Mouse (Mus musculus): ENCODE measurements around the gene Vrk3. TPM values are rescaled to one million over a fixed set of nuclear protein-coding genes. Genes with fewer than 3 reads are reported as not detected.

The Vrk3 gene
- polyA plus RNA-seq, 1 experiment from 2014 or later: 51.5 TPM

GRCm38 (mm10) chr7:44817441-44817840 lies 69.2 kb downstream of the Vrk3 start:
- TF ChIP-seq CTCF (IDR thresholded peaks at IDR 0.05): no peak
- ATAC-seq: no peak
- no peak for DNase-seq (ENCODE audit: low read depth, low spot score)
- H3K27me3 ChIP-seq: no peaks in the 10 kb centered on the region
- in situ Hi-C loops (cut with MboI; ENCODE audit: low pct_unique_long_range_greater_than_20kb): loop anchor here (5.0 kb wide), 1 partner anchor 70 kb away; the partner anchor contains the start of gene Vrk3
- ChIA-PET POLR2A (interaction anchor here (1.3 kb wide), 1 partner anchor 12 kb away, joined by 5 read pairs; no protein-coding TSS in a partner anchor), CTCF (interaction anchor here (1.2 to 3.9 kb wide), 5 partner anchors 9 to 87 kb away, joined by 3 to 21 read pairs (median 4); no protein-coding TSS in a partner anchor)

- no peak for DNase-seq (ENCODE audit: low read depth, low spot score)
- in situ Hi-C loops (cut with MboI; ENCODE audit: low pct_unique_long_range_greater_than_20kb): loop anchor here (5.0 kb wide), 1 partner anchor 71 kb away; the partner anchor contains the start of gene Vrk3
- CTCF ChIA-PET: interaction anchor here (1.2 to 3.9 kb wide), 5 partner anchors 9 to 88 kb away, joined by 3 to 21 read pairs (median 4); no protein-coding TSS in a partner anchor
Observed at GRCm38 (mm10) chr7:44818164-44818563, 70.0 kb downstream of the Vrk3 start.

GRCm38 (mm10) chr7:44818751-44819235 lies 70.6 kb downstream of the Vrk3 start:
- TF ChIP-seq CTCF (IDR thresholded peaks at IDR 0.05): no peak
- ATAC-seq (no peak), DNase-seq (ENCODE audit: low read depth, low spot score) (no peak)
- in situ Hi-C loops (cut with MboI; ENCODE audit: low pct_unique_long_range_greater_than_20kb): loop anchor here (5.0 kb wide), 1 partner anchor 71 kb away; the partner anchor contains the start of gene Vrk3
- ChIA-PET CTCF (interaction anchor here (1.2 to 3.9 kb wide), 4 partner anchors 8 to 89 kb away, joined by 3 to 21 read pairs (median 4); no protein-coding TSS in a partner anchor), POLR2A (interaction anchor here (1.1 to 1.6 kb wide), 3 partner anchors 16 to 31 kb away, joined by 3 to 6 read pairs (median 3); no protein-coding TSS in a partner anchor)
- H3K27me3 ChIP-seq: no peaks in the 10 kb centered on the region

More at GRCm38 (mm10) chr7:44818164-44818563, 70.0 kb downstream of the Vrk3 start:
- ATAC-seq: no peak
- H3K27me3 ChIP-seq: no peaks in the 10 kb centered on the region
- POLR2A ChIA-PET: interaction anchor here (1.2 kb wide), 1 partner anchor 32 kb away, joined by 3 read pairs; no protein-coding TSS in a partner anchor
- no peak for TF ChIP-seq CTCF (IDR thresholded peaks at IDR 0.05)

GRCm38 (mm10) chr7:44819391-44819790 lies 71.2 kb downstream of the Vrk3 start:
- DNase-seq (ENCODE audit: low read depth, low spot score) (no peak), ATAC-seq (no peak)
- no peak for TF ChIP-seq CTCF (IDR thresholded peaks at IDR 0.05)
- no peaks in the 10 kb centered on the region for H3K27me3 ChIP-seq
- CTCF ChIA-PET: interaction anchor here (1.2 kb wide), 1 partner anchor 74 kb away, joined by 3 read pairs; no protein-coding TSS in a partner anchor
- POLR2A ChIA-PET: interaction anchor here (1.1 to 1.6 kb wide), 2 partner anchors 15 to 29 kb away, joined by 3 to 6 read pairs; no protein-coding TSS in a partner anchor
- in situ Hi-C loops (cut with MboI; ENCODE audit: low pct_unique_long_range_greater_than_20kb): loop anchor here (5.0 kb wide), 1 partner anchor 72 kb away; the partner anchor contains the start of gene Vrk3

GRCm38 (mm10) chr7:44819863-44820262 lies 71.7 kb downstream of the Vrk3 start:
- ChIA-PET POLR2A (interaction anchor here (1.1 to 1.6 kb wide), 2 partner anchors 15 to 29 kb away, joined by 3 to 6 read pairs; no protein-coding TSS in a partner anchor), CTCF (no interaction called here)
- no peaks in the 10 kb centered on the region for H3K27me3 ChIP-seq
- in situ Hi-C loops (cut with MboI; ENCODE audit: low pct_unique_long_range_greater_than_20kb): loop anchor here (5.0 kb wide), 1 partner anchor 73 kb away; the partner anchor contains the start of gene Vrk3
- DNase-seq (ENCODE audit: low read depth, low spot score) (no peak), ATAC-seq (no peak)
- no peak for TF ChIP-seq CTCF (IDR thresholded peaks at IDR 0.05)

- H3K27me3 ChIP-seq: no peaks in the 10 kb centered on the region
- ATAC-seq (no peak), DNase-seq (ENCODE audit: low read depth, low spot score) (no peak)
- TF ChIP-seq CTCF (IDR thresholded peaks at IDR 0.05): no peak
- in situ Hi-C loops (cut with MboI; ENCODE audit: low pct_unique_long_range_greater_than_20kb): no loop called here
- ChIA-PET POLR2A (no interaction called here), CTCF (no interaction called here)
Observed at GRCm38 (mm10) chr7:44820525-44820924, 72.3 kb downstream of the Vrk3 start.

- DNase-seq (ENCODE audit: low read depth, low spot score) (no peak), ATAC-seq (no peak)
- in situ Hi-C loops (cut with MboI; ENCODE audit: low pct_unique_long_range_greater_than_20kb): no loop called here
- TF ChIP-seq CTCF (IDR thresholded peaks at IDR 0.05): no peak
- POLR2A ChIA-PET: interaction anchor here (0.6 kb wide), 1 partner anchor 1075 kb away, joined by 3 read pairs; the partner anchor contains the start of genes Syngr4 and Tmem143
- H3K27me3 ChIP-seq: no peaks in the 10 kb centered on the region
- CTCF ChIA-PET: interaction anchor here (1.5 to 1.8 kb wide), 2 partner anchors 13 to 14 kb away, joined by 3 to 4 read pairs; no protein-coding TSS in a partner anchor
Observed at GRCm38 (mm10) chr7:44821666-44822448, 73.6 kb downstream of the Vrk3 start.

- DNase-seq (ENCODE audit: low read depth, low spot score): no peak
- ChIA-PET CTCF (interaction anchor here (1.5 to 2.0 kb wide), 3 partner anchors 11 to 22 kb away, joined by 3 to 8 read pairs (median 6); no protein-coding TSS in a partner anchor), POLR2A (no interaction called here)
- ATAC-seq: no peak
- TF ChIP-seq CTCF (IDR thresholded peaks at IDR 0.05): no peak
- no peaks in the 10 kb centered on the region for H3K27me3 ChIP-seq
- in situ Hi-C loops (cut with MboI; ENCODE audit: low pct_unique_long_range_greater_than_20kb): no loop called here
Observed at GRCm38 (mm10) chr7:44823409-44823808, 75.2 kb downstream of the Vrk3 start.

GRCm38 (mm10) chr7:44824872-44825271 lies 76.7 kb downstream of the Vrk3 start:
- ATAC-seq: peak; percentile 72
- in situ Hi-C loops (cut with MboI; ENCODE audit: low pct_unique_long_range_greater_than_20kb): no loop called here
- TF ChIP-seq CTCF (IDR thresholded peaks at IDR 0.05): peak; percentile 78
- no peaks in the 10 kb centered on the region for H3K27me3 ChIP-seq
- ChIA-PET CTCF (interaction anchor here (0.6 to 3.6 kb wide), 10 partner anchors 8 to 116 kb away, joined by 3 to 21 read pairs (median 6); partner anchors contain the start of genes Atf5, Il4i1 and Nup62), POLR2A (no interaction called here)
- no peak for DNase-seq (ENCODE audit: low read depth, low spot score)

GRCm38 (mm10) chr7:44826771-44827170 lies 78.6 kb downstream of the Vrk3 start:
- H3K27me3 ChIP-seq: no peaks in the 10 kb centered on the region
- in situ Hi-C loops (cut with MboI; ENCODE audit: low pct_unique_long_range_greater_than_20kb): no loop called here
- TF ChIP-seq CTCF (IDR thresholded peaks at IDR 0.05): no peak
- ChIA-PET POLR2A (interaction anchor here (1.0 to 1.9 kb wide), 3 partner anchors 12 to 104 kb away, joined by 3 to 11 read pairs (median 5); no protein-coding TSS in a partner anchor), CTCF (interaction anchor here (1.1 to 3.6 kb wide), 4 partner anchors 9 to 72 kb away, joined by 3 to 21 read pairs (median 5); partner anchors contain the start of genes Atf5, Il4i1 and Nup62)
- ATAC-seq (no peak), DNase-seq (ENCODE audit: low read depth, low spot score) (no peak)

Other genes with a start within 250 kb of the Vrk3 start
- 0.08 TPM for gene Mybpc2, start 223.8 kb upstream of the Vrk3 start, polyA plus RNA-seq (2021)
- gene Spib, start 216.3 kb upstream of the Vrk3 start, polyA plus RNA-seq (2021): 0.14 TPM
- 30.9 TPM for gene Pold1, start 199.6 kb upstream of the Vrk3 start, polyA plus RNA-seq (2021)
- gene Nr1h2, start 194.5 kb upstream of the Vrk3 start, polyA plus RNA-seq (2021): 113 TPM
- 2.7 TPM for gene Napsa, start 176.0 kb upstream of the Vrk3 start, polyA plus RNA-seq (2021)
- gene Kcnc3, start 157.7 kb upstream of the Vrk3 start, polyA plus RNA-seq (2021): 0.18 TPM
- 0.31 TPM for gene Myh14, start 77.6 kb upstream of the Vrk3 start, polyA plus RNA-seq (2021)
- not detected for gene Izumo2, start 39.7 kb upstream of the Vrk3 start, polyA plus RNA-seq (2021)
- 1.8 TPM for gene Zfp473, start 2.6 kb downstream of the Vrk3 start, polyA plus RNA-seq (2021)
- 48.7 TPM for gene Nup62, start 67.7 kb downstream of the Vrk3 start, polyA plus RNA-seq (2021)
- gene Il4i1, start 68.0 kb downstream of the Vrk3 start, polyA plus RNA-seq (2021): 2.2 TPM
- gene Atf5, start 68.2 kb downstream of the Vrk3 start, polyA plus RNA-seq (2021): 76.6 TPM
- 99.9 TPM for gene Akt1s1, start 100.6 kb downstream of the Vrk3 start, polyA plus RNA-seq (2021)
- 59.1 TPM for gene Tbc1d17, start 100.7 kb downstream of the Vrk3 start, polyA plus RNA-seq (2021)
- gene Pnkp, start 108.7 kb downstream of the Vrk3 start, polyA plus RNA-seq (2021): 43.2 TPM
- 308 TPM for gene Ptov1, start 121.4 kb downstream of the Vrk3 start, polyA plus RNA-seq (2021)
- 96.8 TPM for gene Med25, start 144.3 kb downstream of the Vrk3 start, polyA plus RNA-seq (2021)
- 16.9 TPM for gene Fuz, start 147.7 kb downstream of the Vrk3 start, polyA plus RNA-seq (2021)
- 104 TPM for gene Ap2a1, start 181.1 kb downstream of the Vrk3 start, polyA plus RNA-seq (2021)
- gene Tsks, start 194.8 kb downstream of the Vrk3 start, polyA plus RNA-seq (2021): 0.06 TPM
- gene Cpt1c, start 226.4 kb downstream of the Vrk3 start, polyA plus RNA-seq (2021): 22.1 TPM
- 514 TPM for gene Prmt1, start 238.2 kb downstream of the Vrk3 start, polyA plus RNA-seq (2021)
- gene Irf3, start 249.2 kb downstream of the Vrk3 start, polyA plus RNA-seq (2021): 108 TPM